In the genomic region with DNA sequence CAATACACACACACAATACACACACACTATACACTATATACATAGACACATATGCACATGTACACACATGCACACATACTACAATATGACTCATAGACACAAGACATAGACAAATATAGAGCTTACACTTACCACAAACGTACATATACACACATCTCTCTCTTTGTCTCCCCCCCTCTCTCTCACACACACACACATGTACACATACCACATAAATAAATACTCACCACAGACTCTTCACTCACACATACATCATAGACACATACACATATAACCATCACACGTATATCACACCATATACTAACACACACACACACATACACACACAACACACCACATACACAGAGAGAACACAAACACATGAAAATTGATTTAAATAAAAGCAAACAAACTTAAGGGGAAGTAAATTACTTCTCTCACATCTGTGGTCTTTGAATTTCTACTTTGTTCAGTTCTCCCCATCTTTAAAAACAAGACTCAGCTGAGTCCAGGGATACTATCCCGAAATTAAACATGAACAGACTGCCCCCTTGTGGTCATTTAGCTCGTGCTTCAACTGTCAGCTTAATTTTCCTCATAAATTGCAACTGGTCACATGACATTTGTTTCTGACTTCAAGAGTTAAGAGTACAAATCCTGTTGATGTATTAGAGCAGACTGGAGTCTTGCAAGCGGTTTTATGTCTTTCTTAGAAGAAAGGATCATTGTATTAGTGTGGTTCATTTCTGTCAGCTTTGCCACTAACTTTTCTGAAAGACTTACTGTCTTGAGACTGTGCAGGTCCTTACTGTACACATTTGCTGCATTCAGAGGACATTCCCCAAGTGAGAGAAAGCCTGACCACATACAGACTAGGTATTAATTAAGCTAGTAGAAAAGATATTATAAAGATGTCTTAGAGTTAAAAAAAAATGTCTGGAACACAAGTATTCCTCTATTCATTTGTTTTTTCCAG, we compare ENCODE assay signal across 9 mouse cellular contexts. TPM values are rescaled to one million over a fixed set of nuclear protein-coding genes. Genes with fewer than 3 reads are reported as not detected.
DNase-seq lines count a peak whose midpoint lies in the region; ATAC-seq lines count a peak whose summit lies in the region.
"Had no signal": no experiment of that assay in that cellular context is flagged by ENCODE, and none has a peak within 500 bp of the region (broad histone marks: within the 10 kb centered on the region; RNA-seq: fewer than 3 reads in every experiment).

No protein-coding gene starts in this region.

- H3K36me3 ChIP-seq in hindbrain, embryonic 13.5 days: no peaks in the 10 kb centered on the region
- no peaks in the 10 kb centered on the region for H3K36me3 ChIP-seq in lung, embryonic 16.5 days (ENCODE audit: control insufficient read depth, insufficient read depth, low read length)
- H3K36me3 ChIP-seq: liver, embryonic 13.5 days had no signal

- no peak overlapping the region for H3K27ac ChIP-seq in hindbrain, embryonic 13.5 days
- H3K27ac ChIP-seq in lung, embryonic 16.5 days (ENCODE audit: low read length): no peak overlapping the region
- H3K27ac ChIP-seq: liver, embryonic 13.5 days had no signal

- 41% methylated on average over 5 of the region's 5 CpGs for WGBS in hindbrain, embryonic 13.5 days
- 30% methylated on average over 5 of the region's 5 CpGs for WGBS in lung, embryonic 16.5 days

- H3K9ac ChIP-seq in hindbrain, embryonic 13.5 days: no peak overlapping the region
- no peak overlapping the region for H3K9ac ChIP-seq in lung, embryonic 16.5 days (ENCODE audit: low read length)
- H3K9ac ChIP-seq: liver, embryonic 13.5 days had no signal

- ATAC-seq in hindbrain, embryonic 13.5 days (ENCODE audit: low FRiP score): peak; percentile 82; the same call in 1 of the 2 replicates
- peak; percentile 85 for ATAC-seq in lung, embryonic 16.5 days (ENCODE audit: low read depth)

- no peaks in the 10 kb centered on the region for H3K27me3 ChIP-seq in hindbrain, embryonic 13.5 days
- no peaks in the 10 kb centered on the region for H3K27me3 ChIP-seq in lung, embryonic 16.5 days (ENCODE audit: control insufficient read depth, insufficient read depth, low read depth, low read length)
- H3K27me3 ChIP-seq: liver, embryonic 13.5 days had no signal

- H3K9me3 ChIP-seq in hindbrain, embryonic 13.5 days: no peaks in the 10 kb centered on the region
- no peaks in the 10 kb centered on the region for H3K9me3 ChIP-seq in lung, embryonic 16.5 days (ENCODE audit: control insufficient read depth, low read length)
- H3K9me3 ChIP-seq: liver, embryonic 13.5 days had no signal

- DNase-seq in Muller cell, postnatal 12 days (ENCODE audit: inconsistent ontology term): peak; percentile 72
- peak; percentile 26 for DNase-seq in cerebellum, adult 8-10 months
- peak; percentile 91 for DNase-seq in forelimb bud, embryonic 11.5 days (ENCODE audit: low read depth, low spot score)
- DNase-seq in layer of hippocampus, adult 9-11 months: peak; percentile 55
- peak; percentile 81 for DNase-seq in retina, postnatal 1 day
- DNase-seq in thymus, postnatal 10 days (ENCODE audit: low spot score in 2 of 2): no peak
- DNase-seq: liver, embryonic 13.5 days had no signal

- no peak overlapping the region for H3K4me2 ChIP-seq in hindbrain, embryonic 13.5 days
- no peak overlapping the region for H3K4me2 ChIP-seq in lung, embryonic 16.5 days (ENCODE audit: low read depth, low read length)
- H3K4me2 ChIP-seq: liver, embryonic 13.5 days had no signal

- H3K4me1 ChIP-seq in hindbrain, embryonic 13.5 days (replicated peaks): no peaks in the 10 kb centered on the region
- no peaks in the 10 kb centered on the region for H3K4me1 ChIP-seq in lung, embryonic 16.5 days (replicated peaks; ENCODE audit: control insufficient read depth, insufficient read depth, low read length)
- H3K4me1 ChIP-seq: liver, embryonic 13.5 days had no signal

- H3K4me3 ChIP-seq in hindbrain, embryonic 13.5 days: no peak overlapping the region
- no peak overlapping the region for H3K4me3 ChIP-seq in lung, embryonic 16.5 days (ENCODE audit: low read length)
- H3K4me3 ChIP-seq: liver, embryonic 13.5 days had no signal

RNA-seq across cellular contexts. Expression of a gene that starts 32.1 kb away (rescaled TPM):
- polyA plus RNA-seq in hindbrain, embryonic 13.5 days (2015; fragmentation: Nextera tagmentation; extraction: Ambion mirVana): not detected in 2 replicates
- not detected in 2 replicates for polyA plus RNA-seq in lung, embryonic 16.5 days (2015; fragmentation: Nextera tagmentation; extraction: Ambion mirVana)
- polyA plus RNA-seq: liver, embryonic 13.5 days had no signal

Comparison
In these comparisons a context has a peak if more than half of its experiments do, and no peak if none do; other contexts are left out.
1. DNase-seq: peak in Muller cell, postnatal 12 days (single experiment), cerebellum, adult 8-10 months (single experiment), forelimb bud, embryonic 11.5 days (single experiment), layer of hippocampus, adult 9-11 months (single experiment) and retina, postnatal 1 day (single experiment); none in thymus, postnatal 10 days (0 of 2).